Mouse (Mus musculus) mouse embryonic stem cell (cell line): ENCODE results near the gene Ccnd2.

Experiments used
- in situ Hi-C, 2 experiments: fragments of 300-500 bp; cut with MboI; formaldehyde crosslinking; loops; 1 replicate in 1 of 2; 3 replicates in 1 of 2; pipeline ENCODE4 v1.14.3; 2019 to 2020; ENCODE audit warnings: low sequenced_read_pairs in 2 of 2, low pct_unique_long_range_greater_than_20kb in 1 of 2, mixed read lengths in 1 of 2; ENCODE audit not compliant: unreplicated experiment in 1 of 2

The Ccnd2 gene

DNA sequence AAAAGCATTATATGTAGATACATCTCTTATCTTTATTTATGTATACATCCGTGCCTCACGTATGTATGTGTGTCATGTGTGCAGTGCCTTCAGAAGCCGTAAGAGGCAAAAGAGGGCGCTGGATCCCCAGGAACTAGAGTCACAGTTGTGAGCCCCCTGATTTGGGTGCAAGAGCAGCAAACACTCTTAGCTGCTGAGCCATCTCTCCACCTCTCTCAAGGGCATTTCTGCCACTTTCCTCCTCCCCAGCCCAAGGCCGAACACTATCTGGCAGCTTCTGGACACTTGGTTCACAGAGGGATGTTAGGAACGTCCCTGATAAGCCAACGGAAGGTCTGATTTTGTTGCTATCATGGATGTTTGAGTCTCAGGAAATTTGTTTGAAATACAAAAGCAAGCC is 28.5 kb downstream of the Ccnd2 start:
- in situ Hi-C loops = loop anchor here (25.0 kb wide), 1 partner anchor 311 kb away; no protein-coding TSS in a partner anchor

DNA sequence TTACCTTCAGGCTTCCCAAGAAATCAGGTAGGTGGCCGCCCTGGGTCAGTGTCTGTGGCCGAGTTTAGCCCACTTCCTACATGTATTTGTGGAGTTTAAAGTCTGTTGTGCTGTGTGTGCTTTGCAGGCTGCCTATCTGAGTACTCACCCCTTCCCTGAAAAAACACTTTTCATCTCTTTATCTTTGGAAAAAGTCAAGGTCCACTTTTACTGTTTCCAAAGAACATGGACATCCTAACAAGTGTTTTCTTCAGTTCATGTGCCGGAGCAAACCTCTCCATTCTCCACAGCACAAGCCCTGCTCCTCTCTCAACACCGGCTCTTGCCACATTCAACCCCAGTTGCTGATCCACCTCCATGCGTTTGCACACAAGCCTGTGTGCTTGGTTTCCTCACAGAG is 29.0 kb downstream of the Ccnd2 start:
- in situ Hi-C loops = loop anchor here (25.0 kb wide), 1 partner anchor 311 kb away; no protein-coding TSS in a partner anchor

DNA sequence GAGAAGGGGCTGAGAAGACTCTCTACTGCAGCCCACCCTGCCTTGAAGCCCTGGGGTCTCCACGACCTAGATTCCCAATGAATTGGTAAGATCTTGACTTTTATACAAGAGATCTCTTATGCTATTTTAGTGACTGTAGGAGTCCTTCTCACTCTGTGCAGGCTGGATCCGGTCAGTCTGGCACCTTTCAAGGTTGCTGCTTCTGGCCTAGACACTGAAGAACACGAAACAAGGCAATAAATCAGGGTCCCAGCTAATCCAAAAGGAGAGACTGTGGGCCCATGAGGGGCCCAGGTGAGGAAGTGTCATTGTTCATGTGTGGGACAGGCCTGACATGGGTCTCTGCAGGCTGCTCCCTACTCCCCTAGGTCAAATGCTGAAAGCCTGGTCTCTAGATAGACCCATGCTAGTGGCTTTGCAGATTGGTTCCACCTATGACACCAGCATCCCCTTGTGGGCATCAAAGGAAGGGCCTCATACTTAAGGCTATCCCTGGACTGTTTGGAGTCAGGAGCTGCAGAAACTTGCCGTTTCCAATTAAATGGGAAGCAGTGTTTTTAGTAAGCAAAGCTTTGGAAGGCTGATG is 29.7 kb downstream of the Ccnd2 start:
- in situ Hi-C loops = loop anchor here (25.0 kb wide), 1 partner anchor 310 kb away; no protein-coding TSS in a partner anchor

DNA sequence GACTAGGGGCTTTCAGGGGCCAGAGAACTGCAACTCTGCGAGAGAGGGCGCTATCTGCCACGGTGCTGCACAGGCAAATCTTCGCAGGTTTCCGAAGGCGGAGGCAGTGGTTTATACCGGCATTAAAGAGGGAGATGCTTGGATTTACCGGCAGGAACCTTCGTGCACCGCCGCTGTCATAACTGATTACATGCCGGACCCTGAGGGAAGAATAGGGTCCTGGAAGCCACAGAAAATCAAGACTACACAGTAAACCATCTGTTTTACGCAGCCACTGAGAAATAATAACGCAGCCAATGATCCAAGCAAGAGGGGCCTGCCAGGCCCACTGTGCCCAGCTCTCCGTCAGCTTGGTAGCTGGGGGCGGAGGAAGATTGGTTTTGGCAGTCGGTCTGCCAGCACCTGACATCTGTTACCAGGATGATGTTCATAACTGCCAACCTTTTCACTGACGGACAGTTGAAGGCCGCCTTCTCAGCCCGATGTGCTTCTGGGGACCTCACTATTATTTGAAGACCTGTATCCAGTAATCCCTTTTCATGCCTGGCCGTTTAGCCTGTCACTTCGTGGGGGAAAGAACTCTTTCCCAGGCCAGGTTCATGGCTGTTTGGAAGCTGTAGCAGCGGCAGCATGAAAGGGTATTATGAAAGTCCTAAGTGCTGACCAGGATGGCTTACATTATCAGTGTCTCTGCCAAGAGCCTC is 37.1 kb downstream of the Ccnd2 start:
- in situ Hi-C loops = loop anchor here (25.0 kb wide), 1 partner anchor 303 kb away; no protein-coding TSS in a partner anchor

DNA sequence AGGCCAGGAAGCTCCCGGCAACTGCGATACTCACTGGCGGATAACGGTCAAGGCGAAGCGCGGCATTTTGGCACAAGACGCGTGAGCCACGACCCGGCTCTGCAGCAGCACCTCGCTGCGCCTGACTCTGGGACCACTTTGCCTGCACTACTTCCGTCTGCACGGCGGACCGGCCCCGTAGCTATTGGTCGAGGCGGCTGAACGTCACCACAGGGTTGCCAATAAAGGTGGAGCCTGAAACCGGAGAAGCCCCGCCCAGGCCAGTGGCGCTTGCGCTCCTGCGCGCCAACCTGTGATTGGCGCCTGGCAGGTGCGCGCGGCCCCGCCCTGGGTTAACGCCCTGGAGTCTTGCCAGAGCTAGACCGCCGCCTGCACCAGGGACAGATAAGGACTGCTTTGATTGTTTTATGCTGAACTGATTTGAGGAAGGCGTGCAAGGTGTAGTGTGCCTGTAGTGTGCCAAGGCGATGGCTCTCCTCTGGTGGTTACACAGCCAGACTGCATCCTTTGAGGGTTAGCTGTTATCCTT is 42.5 kb downstream of the Ccnd2 start, which contains the start of gene Tigar:
Tigar (minus strand) TSS at position 156 of the 529 bp plus-strand sequence.
- in situ Hi-C loops = loop anchor here (25.0 kb wide), 1 partner anchor 297 kb away; no protein-coding TSS in a partner anchor

DNA sequence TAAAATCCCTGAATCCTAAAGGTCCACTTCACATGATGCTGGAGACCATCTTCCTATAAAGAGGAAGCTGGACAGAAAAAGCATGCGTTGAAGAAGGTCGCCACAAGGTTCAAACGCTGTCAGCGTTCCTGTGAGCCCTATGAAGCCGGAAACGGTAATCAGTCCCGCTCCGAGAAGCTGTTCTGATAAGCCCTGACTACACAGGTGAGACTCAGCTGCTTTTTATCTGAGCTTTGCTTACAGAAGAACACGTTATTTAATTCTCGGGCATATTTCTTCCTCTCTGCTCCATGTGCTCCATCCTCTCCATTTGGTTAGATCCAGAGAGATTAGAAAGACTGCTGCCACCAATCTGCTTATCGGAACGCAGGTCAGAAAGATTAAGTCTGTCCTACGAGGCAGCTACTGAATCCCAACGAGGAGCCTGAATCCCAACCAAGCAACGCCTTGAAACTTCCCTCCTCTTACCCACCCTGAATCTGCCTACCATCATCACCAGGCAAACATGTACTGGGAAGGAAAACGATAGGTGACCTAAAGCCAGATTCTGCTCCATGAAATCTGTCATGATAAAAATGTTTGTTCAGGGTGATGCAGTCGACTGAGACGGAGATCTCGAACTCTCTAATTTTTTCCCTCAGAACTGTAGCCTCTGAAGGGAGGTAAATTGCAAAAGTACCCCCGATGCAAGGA is 43.5 kb downstream of the Ccnd2 start:
- in situ Hi-C loops = loop anchor here (25.0 kb wide), 1 partner anchor 296 kb away; no protein-coding TSS in a partner anchor

DNA sequence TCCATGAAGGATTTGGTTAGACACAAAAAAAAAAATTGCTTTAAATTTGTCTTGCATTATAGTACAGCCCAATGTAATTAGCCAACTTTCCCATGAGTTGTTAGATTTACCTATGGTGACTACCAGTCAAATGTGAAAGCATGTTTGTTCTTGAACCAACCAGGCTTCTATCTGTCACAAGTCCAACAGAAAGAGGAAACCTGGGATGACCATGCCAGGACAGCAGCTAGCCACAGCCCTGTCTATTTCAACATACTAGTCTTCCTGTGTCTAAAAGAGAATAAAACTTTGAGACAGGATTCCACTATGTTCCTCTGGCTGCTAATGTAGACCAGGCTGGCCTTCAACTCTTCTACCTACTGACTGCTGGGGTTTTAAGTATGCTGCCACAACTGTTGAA is 44.6 kb downstream of the Ccnd2 start:
- in situ Hi-C loops = loop anchor here (25.0 kb wide), 1 partner anchor 295 kb away; no protein-coding TSS in a partner anchor

DNA sequence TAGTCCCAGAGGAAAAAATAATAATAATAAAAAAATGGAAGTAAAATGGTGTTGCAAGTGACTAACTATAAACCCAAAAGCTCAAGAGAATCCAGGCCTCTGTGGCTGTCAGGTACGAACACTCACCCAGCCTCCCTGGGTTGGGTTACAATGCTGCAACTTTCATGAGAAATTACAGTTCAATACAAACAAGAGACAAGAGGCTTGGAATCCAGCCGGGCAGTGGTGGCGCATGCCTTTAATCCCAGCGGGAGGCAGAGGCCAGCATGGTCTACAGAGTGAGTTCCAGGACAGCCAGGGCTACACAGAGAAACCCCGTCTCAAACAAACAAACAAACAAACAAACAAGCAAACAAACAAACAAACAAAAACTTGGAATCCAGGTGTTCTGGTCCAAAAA is 45.3 kb downstream of the Ccnd2 start:
- in situ Hi-C loops = loop anchor here (25.0 kb wide), 1 partner anchor 294 kb away; no protein-coding TSS in a partner anchor

DNA sequence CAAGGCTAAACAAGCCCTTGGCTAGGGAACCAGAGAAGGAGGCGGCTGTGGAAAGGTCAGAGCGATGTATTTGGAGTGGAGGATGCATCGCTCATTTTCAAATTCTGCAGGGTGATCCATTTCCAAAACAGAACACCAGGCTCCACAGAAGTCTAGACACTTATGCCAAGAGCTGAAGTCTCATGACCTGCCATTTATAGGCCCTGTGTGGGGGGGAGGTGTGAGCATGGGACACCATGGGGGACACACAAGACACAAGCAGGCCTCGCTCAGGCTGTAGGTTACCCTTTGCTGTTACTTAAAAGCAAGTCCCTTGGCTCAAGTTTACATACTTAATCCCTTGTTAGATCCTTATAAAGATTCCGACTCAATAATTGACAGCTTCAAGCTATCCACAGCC is 45.8 kb downstream of the Ccnd2 start:
- in situ Hi-C loops = loop anchor here (25.0 kb wide), 1 partner anchor 294 kb away; no protein-coding TSS in a partner anchor

DNA sequence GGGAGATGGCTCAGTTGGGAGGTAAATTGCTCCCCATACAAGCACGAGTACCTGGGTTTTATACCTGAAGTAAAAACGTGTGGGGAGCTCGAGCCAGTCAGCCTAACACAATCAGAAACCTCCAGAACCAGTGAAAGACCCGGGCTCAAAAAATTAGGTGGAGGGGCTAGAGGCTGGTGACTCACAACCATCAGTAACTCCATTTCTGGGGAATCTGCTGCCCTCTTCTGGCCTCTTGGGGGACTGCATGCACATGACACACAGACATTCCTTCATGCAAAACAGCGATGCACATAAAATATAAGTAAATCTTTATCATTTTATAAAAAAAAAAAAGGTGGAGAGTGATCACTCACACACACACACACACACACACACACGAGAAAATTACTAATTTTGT is 46.9 kb downstream of the Ccnd2 start:
- in situ Hi-C loops = loop anchor here (25.0 kb wide), 1 partner anchor 293 kb away; no protein-coding TSS in a partner anchor

DNA sequence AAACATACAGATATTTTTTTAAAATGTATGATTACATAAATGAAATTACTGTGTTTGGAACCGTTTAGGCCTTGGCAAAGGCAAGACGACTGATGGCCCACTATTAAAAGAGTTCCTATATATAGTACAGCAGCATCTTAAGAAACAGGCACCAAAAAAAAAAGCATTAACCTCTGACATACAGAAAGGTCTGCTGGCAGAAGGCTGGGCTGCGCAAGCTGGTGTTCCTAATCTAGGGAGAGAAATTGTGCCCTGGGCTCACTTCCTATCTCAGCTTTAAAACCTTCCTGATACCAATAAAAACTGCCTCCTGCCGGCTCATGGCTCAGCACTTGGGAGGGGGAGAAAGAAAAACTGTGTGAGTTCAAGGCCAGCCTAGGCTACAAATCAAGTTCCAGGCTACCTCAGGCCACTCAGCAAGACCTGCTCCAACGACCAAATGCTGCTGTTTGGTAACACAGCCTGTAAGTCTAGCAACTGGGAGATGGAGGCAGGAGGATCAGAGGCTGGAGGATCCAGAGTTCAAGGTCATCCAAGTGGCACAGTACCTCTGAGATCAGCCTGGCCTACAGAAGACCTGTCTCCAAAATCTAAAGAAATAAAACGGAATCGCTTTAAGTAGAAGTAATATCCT is 47.5 kb downstream of the Ccnd2 start:
- in situ Hi-C loops = loop anchor here (25.0 kb wide), 1 partner anchor 292 kb away; no protein-coding TSS in a partner anchor

DNA sequence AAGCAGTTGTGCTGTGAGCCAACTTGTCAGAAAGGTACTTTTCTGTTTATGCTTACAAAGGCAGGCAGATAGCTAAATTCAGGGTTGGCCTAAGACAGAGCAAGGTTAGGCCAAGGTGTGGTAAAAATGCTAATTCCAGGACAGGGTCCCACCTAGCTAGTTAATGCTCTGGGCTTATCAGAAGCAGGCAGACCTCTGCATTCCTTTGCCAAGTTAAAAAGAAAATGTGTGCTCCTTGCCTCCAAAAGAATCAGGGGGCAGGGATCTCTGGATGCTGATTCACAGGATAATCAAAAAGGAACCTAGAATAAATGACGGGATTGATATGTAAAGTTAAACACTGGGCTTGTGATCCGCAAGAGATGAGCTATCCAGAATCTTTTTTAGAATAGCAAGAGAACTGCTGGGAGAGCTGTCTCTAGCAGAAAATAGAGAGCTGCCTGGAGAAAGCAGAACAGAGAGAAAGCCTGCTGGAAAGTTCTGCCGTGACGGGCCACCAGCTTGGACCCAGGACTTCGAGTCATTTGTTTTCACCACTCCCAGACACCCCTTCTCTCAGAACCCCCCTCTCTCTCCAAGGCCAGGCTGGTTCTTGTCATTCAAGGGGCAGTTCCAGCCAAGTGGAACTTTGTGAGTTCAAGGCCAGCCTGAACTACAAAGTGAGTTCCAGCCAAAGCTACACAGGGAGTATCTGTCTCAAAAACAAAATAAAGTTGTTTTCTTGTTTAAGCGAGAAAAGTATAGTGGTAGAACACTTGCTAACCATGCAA is 48.3 kb downstream of the Ccnd2 start:
- in situ Hi-C loops = loop anchor here (25.0 kb wide), 1 partner anchor 291 kb away; no protein-coding TSS in a partner anchor

DNA sequence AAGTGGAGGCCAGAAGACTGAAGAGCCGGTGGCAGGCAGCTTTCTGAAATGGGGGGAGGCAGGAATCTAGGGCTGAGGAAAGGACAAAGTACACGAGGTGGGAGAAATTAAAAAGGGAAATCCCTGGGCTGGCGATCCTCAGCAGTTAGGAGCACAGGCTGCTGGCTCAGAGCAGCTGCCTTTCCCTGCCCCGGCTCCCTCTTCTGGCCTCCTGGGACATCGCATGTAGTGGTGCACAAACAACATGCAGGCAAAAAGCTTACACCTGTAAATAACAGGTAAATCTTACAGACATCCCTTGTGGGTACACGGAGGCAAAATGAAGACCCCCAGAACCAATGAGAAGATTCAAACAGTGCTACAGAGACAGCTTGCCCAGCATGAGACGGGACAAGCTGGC is 57.4 kb downstream of the Ccnd2 start:
- in situ Hi-C loops = no loop called here

DNA sequence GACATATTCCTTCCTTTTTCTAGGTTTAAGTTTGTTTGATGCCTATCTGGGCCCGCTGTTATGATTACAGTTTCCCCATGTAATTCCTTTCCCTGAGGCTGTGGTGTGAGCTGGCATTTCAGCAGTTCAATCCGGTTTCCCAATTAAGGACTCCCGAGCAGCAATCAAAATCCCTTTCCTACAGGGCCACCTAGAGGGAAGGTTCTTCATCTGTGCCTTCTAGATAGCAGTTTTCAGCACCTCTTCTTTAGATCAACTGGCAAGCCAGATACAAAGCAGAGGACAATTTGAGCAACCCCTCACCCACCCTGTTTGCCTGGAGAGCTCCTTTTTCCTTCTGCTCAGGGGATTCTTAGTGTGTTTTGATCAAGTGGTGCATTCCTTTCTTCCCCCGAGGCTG is 65.3 kb downstream of the Ccnd2 start:
- in situ Hi-C loops = loop anchor here in 1 of 2 experiments (10.0 kb wide), 1 partner anchor 142 kb away; no protein-coding TSS in a partner anchor

DNA sequence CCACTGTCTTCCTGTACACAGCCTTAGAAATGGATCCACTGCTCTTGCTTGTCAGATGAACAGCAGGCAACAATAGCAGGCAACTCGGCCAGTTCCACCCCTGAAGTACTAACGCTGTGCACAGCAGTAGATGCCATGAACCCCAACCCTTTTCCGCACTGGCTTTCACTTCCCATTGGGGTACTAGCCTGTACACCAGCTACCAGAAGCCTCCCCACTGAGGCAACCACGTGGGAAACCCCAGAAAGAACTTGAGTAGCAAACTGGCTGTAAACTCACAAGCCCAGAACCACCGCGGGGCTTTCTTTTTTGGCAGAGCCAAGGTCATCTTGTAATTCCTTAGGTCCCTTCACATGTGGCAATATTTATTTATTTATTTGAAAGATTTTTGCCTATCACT is 70.2 kb downstream of the Ccnd2 start:
- in situ Hi-C loops = loop anchor here in 1 of 2 experiments (10.0 kb wide), 1 partner anchor 137 kb away; no protein-coding TSS in a partner anchor

DNA sequence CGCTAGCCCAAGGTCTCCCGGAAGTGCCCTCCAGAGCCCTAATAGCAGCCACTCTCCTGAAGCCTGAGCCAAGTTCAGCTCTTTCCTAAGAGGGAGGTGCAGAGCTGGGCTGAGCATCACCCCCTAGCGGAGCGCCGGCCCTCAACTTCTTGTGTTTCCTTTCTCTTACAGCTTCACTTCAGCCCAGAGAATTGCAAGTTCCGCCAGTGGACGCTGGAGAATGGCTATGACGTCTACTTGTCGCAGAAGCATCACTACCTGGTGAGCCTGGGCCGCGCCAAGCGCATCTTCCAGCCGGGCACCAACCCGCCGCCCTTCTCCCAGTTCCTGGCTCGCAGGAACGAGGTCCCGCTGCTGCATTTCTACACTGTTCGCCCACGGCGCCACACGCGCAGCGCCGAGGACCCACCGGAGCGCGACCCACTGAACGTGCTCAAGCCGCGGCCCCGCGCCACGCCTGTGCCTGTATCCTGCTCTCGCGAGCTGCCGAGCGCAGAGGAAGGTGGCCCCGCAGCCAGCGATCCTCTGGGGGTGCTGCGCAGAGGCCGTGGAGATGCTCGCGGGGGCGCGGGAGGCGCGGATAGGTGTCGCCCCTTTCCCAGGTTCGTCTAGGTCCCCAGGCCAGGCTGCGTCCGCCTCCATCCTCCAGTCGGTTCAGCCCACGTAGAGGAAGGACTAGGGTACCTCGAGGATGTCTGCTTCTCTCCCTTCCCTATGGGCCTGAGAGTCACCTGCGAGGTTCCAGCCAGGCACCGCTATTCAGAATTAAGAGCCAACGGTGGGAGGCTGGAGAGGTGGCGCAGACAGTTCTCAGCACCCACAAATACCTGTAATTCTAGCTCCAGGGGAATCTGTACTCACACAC is 71.9 kb downstream of the Ccnd2 start:
- in situ Hi-C loops = loop anchor here in 1 of 2 experiments (10.0 kb wide), 1 partner anchor 135 kb away; no protein-coding TSS in a partner anchor
